Mouse (Mus musculus) embryonic facial prominence, embryonic 10.5 days (tissue): Measurements from ENCODE around the gene Kcnh1. TPM values are rescaled to one million over a fixed set of nuclear protein-coding genes. Genes with fewer than 3 reads are reported as not detected.

Experiments used
- DNase-seq: peaks from one replicate; pipeline ENCODE4 v3.0.0-alpha.2; 2017; ENCODE audit warnings: low spot score
- H3K27ac ChIP-seq: fragments of 300-500 bp; sonication (generic); replicated peaks from 2 replicates; pipeline ENCODE4 v1.5.1; 2016; ENCODE audit warnings: mild to moderate bottlenecking
- H3K27me3 ChIP-seq: fragments of 300-500 bp; sonication (generic); replicated peaks from 2 replicates; pipeline ENCODE4 v1.6.1; 2016; ENCODE audit warnings: low read depth, mild to moderate bottlenecking; ENCODE audit not compliant: poor library complexity, severe bottlenecking
- H3K36me3 ChIP-seq: fragments of 300-500 bp; sonication (generic); replicated peaks from 2 replicates; pipeline ENCODE4 v1.6.1; 2016; ENCODE audit warnings: mild to moderate bottlenecking, moderate library complexity
- H3K4me1 ChIP-seq: fragments of 300-500 bp; sonication (generic); 2 replicates; pipeline ENCODE4 v1.6.1; 2016
- H3K4me3 ChIP-seq: fragments of 300-500 bp; sonication (generic); 2 replicates; pipeline ENCODE4 v1.5.1; 2016; ENCODE audit warnings: mild to moderate bottlenecking, moderate library complexity
- H3K9me3 ChIP-seq: fragments of 300-500 bp; sonication (generic); 2 replicates; pipeline ENCODE4 v1.6.1; 2016; ENCODE audit warnings: mild to moderate bottlenecking
- WGBS: fragments of 180-500 bp; shearing (Covaris S2); methylation state at CpG from one replicate; pipeline ENCODE4 v1.1.7; 2016; 5-methylcytosine and 5-hydroxymethylcytosine counted together
- polyA plus RNA-seq: library from polyadenylated mRNA; unstranded; fragments of >200 nt; fragmentation: Nextera tagmentation; extraction: Ambion mirVana; gene quantifications from 2 replicates; pipeline ENCODE4 v1.2.1, GENCODE M21; 2016

Kcnh1 gene
- polyA plus RNA-seq, 1 experiment from 2014 or later = 0.57 TPM

GRCm38 (mm10) chr1:192207956-192208355 is 17.4 kb downstream of the Kcnh1 start:
- Histone ChIP-seq H3K4me3 (no peak overlapping the region), H3K27me3 (no peaks in the 10 kb centered on the region), H3K4me1 (peaks cover 6% of the 10 kb centered on the region; the same call in 1 of the 2 replicates), H3K27ac (no peak overlapping the region), H3K36me3 (no peaks in the 10 kb centered on the region), H3K9me3 (no peaks in the 10 kb centered on the region)
- WGBS = 59% methylated on average over 5 of the region's 5 CpGs
- no peak for DNase-seq

- Histone ChIP-seq H3K27me3 (no peaks in the 10 kb centered on the region), H3K4me3 (no peak overlapping the region), H3K27ac (no peak overlapping the region), H3K36me3 (no peaks in the 10 kb centered on the region), H3K9me3 (no peaks in the 10 kb centered on the region), H3K4me1 (peaks cover 4% of the 10 kb centered on the region; the same call in 1 of the 2 replicates)
- no peak for DNase-seq
- 81% methylated on average over 2 of the region's 2 CpGs for WGBS
Observed at GRCm38 (mm10) chr1:192212448-192212847, 21.9 kb downstream of the Kcnh1 start.

GRCm38 (mm10) chr1:192214666-192215065 is 24.1 kb downstream of the Kcnh1 start:
- DNase-seq = no peak
- Histone ChIP-seq H3K4me3 (no peak overlapping the region), H3K4me1 (no peaks in the 10 kb centered on the region), H3K27ac (no peak overlapping the region), H3K36me3 (no peaks in the 10 kb centered on the region), H3K27me3 (no peaks in the 10 kb centered on the region), H3K9me3 (no peaks in the 10 kb centered on the region)
- 88% methylated on average over 4 of the region's 4 CpGs for WGBS

- WGBS = 59% methylated on average over 2 of the region's 2 CpGs
- H3K27me3 ChIP-seq = no peaks in the 10 kb centered on the region
- no peak overlapping the region for H3K4me3 ChIP-seq
- no peak overlapping the region for H3K27ac ChIP-seq
- no peaks in the 10 kb centered on the region for H3K9me3 ChIP-seq
- H3K36me3 ChIP-seq = no peaks in the 10 kb centered on the region
- H3K4me1 ChIP-seq = peaks cover 10% of the 10 kb centered on the region
- DNase-seq = no peak
Observed at GRCm38 (mm10) chr1:192220156-192220555, 29.6 kb downstream of the Kcnh1 start.

GRCm38 (mm10) chr1:192224161-192224560 is 33.6 kb downstream of the Kcnh1 start:
- Histone ChIP-seq H3K9me3 (peaks cover 10% of the 10 kb centered on the region), H3K27me3 (no peaks in the 10 kb centered on the region), H3K4me3 (no peak overlapping the region), H3K36me3 (no peaks in the 10 kb centered on the region), H3K27ac (no peak overlapping the region), H3K4me1 (peaks cover 10% of the 10 kb centered on the region)
- no peak for DNase-seq
- WGBS = 26% methylated on average over 4 of the region's 4 CpGs

- no peaks in the 10 kb centered on the region for H3K36me3 ChIP-seq
- H3K4me1 ChIP-seq = peaks cover 21% of the 10 kb centered on the region
- no peak for DNase-seq
- H3K27ac ChIP-seq = no peak overlapping the region
- peaks cover 9% of the 10 kb centered on the region for H3K9me3 ChIP-seq
- H3K27me3 ChIP-seq = no peaks in the 10 kb centered on the region
- H3K4me3 ChIP-seq = no peak overlapping the region
- WGBS = 69% methylated on average over 1 of the region's 1 CpGs
Observed at GRCm38 (mm10) chr1:192232696-192233095, 42.1 kb downstream of the Kcnh1 start.

- no peak overlapping the region for H3K27ac ChIP-seq
- no peaks in the 10 kb centered on the region; the same call in 1 of the 2 replicates for H3K4me1 ChIP-seq
- no peaks in the 10 kb centered on the region for H3K27me3 ChIP-seq
- H3K36me3 ChIP-seq = no peaks in the 10 kb centered on the region
- no peak for DNase-seq
- H3K9me3 ChIP-seq = no peaks in the 10 kb centered on the region
- WGBS = 79% methylated on average over 3 of the region's 3 CpGs
- H3K4me3 ChIP-seq = no peak overlapping the region
Observed at GRCm38 (mm10) chr1:192246836-192247235, 56.3 kb downstream of the Kcnh1 start.

- Histone ChIP-seq H3K9me3 (no peaks in the 10 kb centered on the region), H3K36me3 (no peaks in the 10 kb centered on the region), H3K4me1 (no peaks in the 10 kb centered on the region; the same call in 1 of the 2 replicates), H3K27me3 (no peaks in the 10 kb centered on the region), H3K27ac (no peak overlapping the region), H3K4me3 (no peak overlapping the region)
- WGBS = 88% methylated on average over 5 of the region's 5 CpGs
- DNase-seq = no peak
Observed at GRCm38 (mm10) chr1:192259146-192259545, 68.6 kb downstream of the Kcnh1 start.

- Histone ChIP-seq H3K4me3 (no peak overlapping the region), H3K27ac (no peak overlapping the region), H3K36me3 (no peaks in the 10 kb centered on the region), H3K9me3 (no peaks in the 10 kb centered on the region), H3K27me3 (no peaks in the 10 kb centered on the region), H3K4me1 (no peaks in the 10 kb centered on the region; the same call in 1 of the 2 replicates)
- DNase-seq = no peak
- WGBS = 83% methylated on average over 7 of the region's 7 CpGs
Observed at GRCm38 (mm10) chr1:192259616-192260015, 69.0 kb downstream of the Kcnh1 start.

GRCm38 (mm10) chr1:192265704-192266103 is 75.1 kb downstream of the Kcnh1 start:
- no peaks in the 10 kb centered on the region for H3K4me1 ChIP-seq
- H3K36me3 ChIP-seq = no peaks in the 10 kb centered on the region
- H3K4me3 ChIP-seq = no peak overlapping the region
- no peaks in the 10 kb centered on the region for H3K27me3 ChIP-seq
- no peak for DNase-seq
- H3K9me3 ChIP-seq = no peaks in the 10 kb centered on the region
- no peak overlapping the region for H3K27ac ChIP-seq
- WGBS = 91% methylated on average over 1 of the region's 1 CpGs

- Histone ChIP-seq H3K4me3 (no peak overlapping the region), H3K27ac (no peak overlapping the region), H3K36me3 (no peaks in the 10 kb centered on the region), H3K27me3 (no peaks in the 10 kb centered on the region), H3K9me3 (no peaks in the 10 kb centered on the region), H3K4me1 (no peaks in the 10 kb centered on the region)
- no peak for DNase-seq
- 89% methylated on average over 6 of the region's 6 CpGs for WGBS
Observed at GRCm38 (mm10) chr1:192266956-192267355, 76.4 kb downstream of the Kcnh1 start.

- no peak overlapping the region for H3K4me3 ChIP-seq
- H3K4me1 ChIP-seq = no peaks in the 10 kb centered on the region
- no peaks in the 10 kb centered on the region for H3K27me3 ChIP-seq
- no peaks in the 10 kb centered on the region for H3K36me3 ChIP-seq
- no peaks in the 10 kb centered on the region for H3K9me3 ChIP-seq
- 86% methylated on average over 5 of the region's 5 CpGs for WGBS
- H3K27ac ChIP-seq = no peak overlapping the region
- no peak for DNase-seq
Observed at GRCm38 (mm10) chr1:192268878-192269277, 78.3 kb downstream of the Kcnh1 start.

- Histone ChIP-seq H3K27ac (no peak overlapping the region), H3K27me3 (no peaks in the 10 kb centered on the region), H3K9me3 (no peaks in the 10 kb centered on the region), H3K4me3 (no peak overlapping the region), H3K36me3 (no peaks in the 10 kb centered on the region), H3K4me1 (no peaks in the 10 kb centered on the region)
- 90% methylated on average over 9 of the region's 9 CpGs for WGBS
- DNase-seq = no peak
Observed at GRCm38 (mm10) chr1:192269911-192270310, 79.3 kb downstream of the Kcnh1 start.
